Mouse (Mus musculus): ENCODE measurements around the gene S100a10. TPM values are rescaled to one million over a fixed set of nuclear protein-coding genes. Genes with fewer than 3 reads are reported as not detected.

Gene S100a10
- 176 and 197 TPM in 2 replicates for total RNA-seq (2014; fragmentation: Nextera tagmentation)
- total RNA-seq (2017) = 278 and 471 TPM in 2 replicates

DNA sequence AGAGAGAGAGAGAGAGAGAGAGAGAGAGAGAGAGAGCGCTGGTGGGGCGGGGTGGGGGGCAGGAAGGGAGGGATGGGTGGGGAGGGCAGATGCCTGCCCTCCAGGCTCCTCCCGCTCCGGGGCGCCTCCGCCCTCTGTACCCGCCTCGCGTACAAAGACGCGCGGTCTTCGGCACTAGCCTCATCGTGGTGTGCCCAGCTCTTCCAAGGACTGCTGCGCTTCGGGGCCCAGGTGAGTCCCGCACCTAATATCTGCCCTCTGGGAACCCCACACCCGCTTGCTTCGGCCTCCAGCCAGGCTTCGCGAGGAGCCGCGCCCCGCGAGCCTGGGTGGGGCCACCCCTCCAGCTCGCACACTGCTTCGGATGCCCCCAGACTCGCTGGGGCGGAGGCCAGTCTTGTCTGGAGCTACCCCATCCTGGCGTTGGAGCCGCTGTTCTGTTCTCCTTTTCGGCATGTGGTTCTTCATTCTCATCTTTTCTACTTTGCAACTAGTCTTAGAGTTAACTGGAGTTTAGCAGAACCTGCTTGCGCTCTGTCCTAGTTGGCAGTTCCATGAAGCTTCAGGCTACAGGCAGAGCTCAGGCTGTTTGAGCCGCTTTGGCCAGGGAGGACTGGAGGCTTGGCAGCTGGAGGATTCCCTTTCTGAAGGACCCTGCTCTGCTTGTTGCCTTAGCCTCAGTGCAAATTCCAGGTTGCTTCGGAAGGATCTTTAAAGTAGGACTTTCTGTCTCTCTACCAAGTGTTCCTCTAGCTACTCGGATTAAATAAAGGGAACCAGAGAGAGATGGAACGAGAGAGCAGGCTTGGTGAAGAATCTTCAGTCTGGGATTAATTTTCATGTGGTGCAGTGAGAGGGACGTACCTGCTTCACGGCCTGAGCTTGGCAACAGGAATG is at the start of gene S100a10:
TSS of gene S100a10 (plus strand) at position 100 of the 897 bp plus-strand sequence.
- peak; percentile 74 for ATAC-seq (replicated peaks; ENCODE audit: low FRiP score, low TSS enrichment, poor library complexity, severe bottlenecking)

DNA sequence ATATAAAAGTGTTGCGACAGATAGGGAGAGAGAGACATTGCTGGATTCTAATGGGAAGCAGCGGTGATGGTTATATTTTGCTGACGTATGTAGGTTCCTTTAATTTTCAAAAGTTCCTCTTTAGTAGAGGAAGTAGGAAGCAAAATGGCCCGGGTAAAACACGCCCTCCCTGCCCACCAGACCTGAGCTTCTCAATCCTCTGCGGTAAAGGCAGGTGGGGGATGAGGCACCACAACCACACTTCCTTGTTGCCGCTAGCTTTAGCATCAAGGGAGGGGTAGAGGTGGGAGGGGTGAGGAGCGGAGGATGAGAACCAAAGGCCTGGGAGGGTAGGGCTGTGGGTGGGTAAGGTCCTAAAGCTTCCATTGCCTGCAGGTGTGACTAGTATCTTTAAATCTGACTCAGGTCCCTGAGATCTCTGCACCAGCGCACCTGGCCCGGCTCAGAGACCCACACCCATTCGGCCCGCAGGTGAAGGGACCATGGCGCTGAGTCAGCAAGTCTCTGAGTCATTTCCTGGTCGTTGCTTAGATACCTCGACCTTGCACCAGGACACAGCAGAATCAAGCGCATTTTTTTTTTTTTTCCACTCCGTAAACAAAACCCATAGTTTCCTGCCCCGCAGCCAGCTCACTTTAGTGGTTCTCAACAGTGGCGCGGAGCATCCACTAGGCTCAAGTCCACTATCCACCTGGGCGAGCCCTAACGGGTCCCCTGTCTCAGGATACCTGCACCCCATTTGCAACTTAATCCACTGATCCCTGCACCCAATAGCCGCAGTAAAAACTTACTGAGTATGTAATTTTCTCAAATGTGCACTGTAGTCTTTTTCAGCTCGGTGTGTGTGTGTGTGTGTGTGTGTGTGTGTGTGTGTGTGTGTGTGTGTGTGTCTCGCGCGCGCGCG is 48.7 kb upstream of the S100a10 start:
- ATAC-seq (replicated peaks; ENCODE audit: low FRiP score, low TSS enrichment, poor library complexity, severe bottlenecking) = peak; percentile 61; the same call in 1 of the 2 replicates

DNA sequence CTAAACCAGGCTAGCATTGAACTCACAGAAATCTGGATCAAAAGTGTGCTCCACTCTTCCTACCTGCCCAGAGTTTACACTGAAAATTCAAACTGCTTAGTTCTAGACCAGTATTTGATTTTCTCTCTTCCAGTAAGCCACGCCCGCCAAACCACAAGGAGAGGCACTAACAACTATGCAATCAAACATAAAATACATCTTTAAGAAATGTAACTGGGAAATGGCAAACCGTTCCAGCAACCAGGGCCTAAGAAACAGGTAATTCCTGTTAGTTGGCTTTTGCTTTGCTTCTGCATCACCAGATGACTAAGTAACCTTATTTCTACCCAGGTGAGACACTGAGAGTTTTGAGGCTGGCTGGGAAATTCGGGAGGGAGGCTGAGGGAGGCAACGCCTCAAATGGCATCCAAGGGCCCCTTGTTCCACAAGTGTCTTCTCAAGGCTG is 48.0 kb upstream of the S100a10 start:
- ATAC-seq (replicated peaks; ENCODE audit: low FRiP score, low TSS enrichment, poor library complexity, severe bottlenecking) = no peak

DNA sequence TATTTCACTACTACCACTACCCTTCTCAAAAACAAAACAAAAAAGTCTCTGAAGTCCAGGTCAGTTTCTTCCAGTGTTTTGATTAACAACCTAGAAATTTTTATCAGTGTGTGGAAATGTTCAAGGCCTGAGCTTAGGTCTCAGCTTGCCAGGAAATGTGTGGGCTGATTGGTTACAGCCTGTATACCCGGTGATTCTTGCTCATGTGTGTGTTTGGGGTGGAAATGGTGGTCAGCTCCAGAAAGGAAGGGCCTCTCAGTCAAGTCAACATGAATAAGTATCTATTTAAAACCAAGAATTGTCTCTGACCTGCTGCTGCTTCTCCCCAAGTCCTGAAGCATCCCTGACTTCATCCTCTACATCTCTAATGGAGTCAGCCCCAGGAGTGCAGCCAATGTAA is 45.6 kb upstream of the S100a10 start:
- no peak for ATAC-seq (replicated peaks; ENCODE audit: low FRiP score, low TSS enrichment, poor library complexity, severe bottlenecking)

DNA sequence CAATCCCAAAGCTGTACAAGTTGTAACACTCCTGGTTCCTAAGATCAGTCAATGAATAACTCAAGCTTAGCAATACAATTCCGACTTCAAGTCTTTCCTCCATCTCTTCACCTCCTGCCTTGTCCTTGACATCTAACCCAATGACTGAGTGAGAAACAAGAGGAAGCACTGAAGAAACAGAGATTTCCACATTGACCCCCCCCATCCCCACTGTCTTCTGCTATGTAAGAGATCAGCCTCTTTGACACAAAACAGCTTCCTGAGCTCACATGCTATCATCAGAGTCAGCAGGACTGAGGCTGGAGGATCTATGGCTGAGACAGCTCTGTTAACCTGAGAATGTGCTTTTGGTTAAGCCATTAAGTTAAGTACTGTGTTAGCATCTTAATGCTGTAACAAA is 43.8 kb upstream of the S100a10 start:
- no peak for ATAC-seq (replicated peaks; ENCODE audit: low FRiP score, low TSS enrichment, poor library complexity, severe bottlenecking)

DNA sequence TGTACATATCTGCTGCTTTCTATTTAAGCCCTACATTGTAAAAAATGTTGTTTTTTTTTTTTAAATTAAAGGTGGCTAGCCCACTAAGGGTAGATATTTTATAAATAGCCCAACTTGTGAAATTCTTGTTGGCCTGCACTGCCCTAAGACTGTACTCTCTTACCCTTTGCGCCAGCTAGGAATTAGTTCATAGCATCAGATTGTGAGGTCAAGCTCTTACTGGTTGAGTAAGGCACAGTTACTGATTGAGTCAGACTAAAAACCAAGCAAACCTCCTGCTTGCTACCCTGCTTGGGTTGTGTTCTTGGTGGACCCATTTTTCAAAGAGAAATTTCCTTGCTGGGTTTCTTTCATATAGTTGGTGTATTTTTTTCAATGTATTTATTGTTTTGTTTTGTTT is 43.1 kb upstream of the S100a10 start:
- ATAC-seq (replicated peaks; ENCODE audit: low FRiP score, low TSS enrichment, poor library complexity, severe bottlenecking) = no peak

DNA sequence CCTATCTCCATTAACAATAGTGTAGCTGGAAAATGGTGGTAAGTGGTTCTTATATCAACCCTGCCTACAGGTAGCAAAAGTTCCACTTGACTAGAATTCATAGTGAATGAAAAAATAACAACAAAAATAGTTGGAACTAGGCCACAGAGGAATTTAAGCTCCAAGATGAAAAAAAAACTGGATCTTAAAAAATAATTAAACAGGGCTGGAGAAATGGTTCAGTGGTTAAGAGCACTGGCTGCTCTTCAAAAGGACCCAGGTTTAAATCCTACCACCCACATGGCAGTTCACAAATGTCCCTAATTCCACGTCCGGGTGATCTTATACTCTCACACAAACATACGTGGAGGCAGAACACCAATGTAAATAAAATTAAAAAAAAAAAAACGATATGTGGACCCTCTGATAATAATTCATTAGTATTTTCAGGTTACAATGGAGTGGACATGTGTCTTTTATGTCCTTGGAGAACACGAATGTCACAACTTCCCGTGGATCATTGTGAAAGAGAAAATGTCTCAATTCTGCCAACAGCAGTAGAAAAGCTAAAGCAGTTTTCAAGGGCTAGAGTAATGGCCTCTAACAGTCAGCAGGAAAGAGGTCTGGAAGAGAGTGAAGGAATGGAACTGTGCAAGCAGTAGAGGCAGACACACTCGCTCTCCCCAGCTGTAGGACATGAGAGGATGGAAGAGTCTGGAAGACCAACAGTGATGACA is 42.3 kb upstream of the S100a10 start:
- ATAC-seq (replicated peaks; ENCODE audit: low FRiP score, low TSS enrichment, poor library complexity, severe bottlenecking) = no peak

DNA sequence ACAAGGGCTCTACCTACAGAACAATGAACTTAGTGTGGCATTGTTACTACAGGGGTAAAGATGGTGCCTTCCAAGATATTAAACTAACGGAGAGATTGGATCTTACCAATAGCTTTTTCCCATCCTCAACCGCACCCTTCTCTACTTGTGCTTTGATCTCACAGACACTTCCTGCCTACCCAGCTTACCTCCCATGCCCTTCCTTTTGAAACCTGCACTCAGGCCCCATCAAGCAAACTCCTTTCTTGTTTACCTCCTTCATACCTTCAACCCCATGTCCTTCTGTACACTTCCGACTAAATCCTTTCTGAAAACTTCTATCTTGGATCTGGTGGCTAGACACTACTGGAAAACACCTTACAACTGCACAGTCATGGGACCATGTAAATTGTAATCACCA is 40.3 kb upstream of the S100a10 start:
- no peak for ATAC-seq (replicated peaks; ENCODE audit: low FRiP score, low TSS enrichment, poor library complexity, severe bottlenecking)

DNA sequence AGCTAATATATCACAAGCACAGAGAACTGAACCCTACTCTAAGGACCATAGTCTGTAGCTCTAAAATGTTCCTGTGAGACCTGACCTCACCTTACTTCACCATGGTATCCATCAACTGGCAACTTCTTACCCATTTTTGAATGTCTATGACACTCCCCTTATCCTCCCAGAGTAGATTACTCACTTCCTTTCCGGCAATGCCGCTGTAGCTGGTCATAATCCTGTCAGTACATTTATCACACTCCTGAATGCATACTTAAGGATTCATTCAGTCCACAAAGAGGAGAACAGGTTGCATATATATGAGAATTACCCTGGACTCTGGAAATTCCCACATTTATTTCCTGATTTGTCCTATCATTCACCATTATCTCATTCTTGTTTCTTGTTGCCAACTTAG is 37.5 kb upstream of the S100a10 start:
- no peak for ATAC-seq (replicated peaks; ENCODE audit: low FRiP score, low TSS enrichment, poor library complexity, severe bottlenecking)

DNA sequence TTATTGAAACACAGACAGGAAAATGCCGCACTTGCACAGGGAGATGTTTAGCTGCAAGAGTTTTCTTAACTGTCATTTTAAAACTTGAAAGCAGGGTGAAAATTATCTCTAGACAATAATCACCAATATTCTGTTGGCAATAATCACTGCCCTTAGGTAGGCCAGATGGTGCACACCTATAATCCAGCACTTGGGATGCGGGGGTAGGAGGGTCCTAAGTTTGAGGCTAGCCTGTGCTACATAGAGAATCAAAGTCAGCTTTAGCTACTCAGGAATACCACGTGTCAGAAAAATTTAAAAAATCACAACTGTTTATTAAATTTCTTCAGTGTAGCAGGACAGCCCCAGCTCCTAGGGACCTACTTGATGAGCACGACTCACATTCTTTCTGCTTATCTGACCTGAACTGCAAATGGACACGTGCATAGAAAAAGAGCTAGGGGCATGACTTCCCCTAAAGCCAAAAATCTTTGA is 35.0 kb upstream of the S100a10 start:
- peak; percentile 19; the same call in 1 of the 2 replicates for ATAC-seq (replicated peaks; ENCODE audit: low FRiP score, low TSS enrichment, poor library complexity, severe bottlenecking)

DNA sequence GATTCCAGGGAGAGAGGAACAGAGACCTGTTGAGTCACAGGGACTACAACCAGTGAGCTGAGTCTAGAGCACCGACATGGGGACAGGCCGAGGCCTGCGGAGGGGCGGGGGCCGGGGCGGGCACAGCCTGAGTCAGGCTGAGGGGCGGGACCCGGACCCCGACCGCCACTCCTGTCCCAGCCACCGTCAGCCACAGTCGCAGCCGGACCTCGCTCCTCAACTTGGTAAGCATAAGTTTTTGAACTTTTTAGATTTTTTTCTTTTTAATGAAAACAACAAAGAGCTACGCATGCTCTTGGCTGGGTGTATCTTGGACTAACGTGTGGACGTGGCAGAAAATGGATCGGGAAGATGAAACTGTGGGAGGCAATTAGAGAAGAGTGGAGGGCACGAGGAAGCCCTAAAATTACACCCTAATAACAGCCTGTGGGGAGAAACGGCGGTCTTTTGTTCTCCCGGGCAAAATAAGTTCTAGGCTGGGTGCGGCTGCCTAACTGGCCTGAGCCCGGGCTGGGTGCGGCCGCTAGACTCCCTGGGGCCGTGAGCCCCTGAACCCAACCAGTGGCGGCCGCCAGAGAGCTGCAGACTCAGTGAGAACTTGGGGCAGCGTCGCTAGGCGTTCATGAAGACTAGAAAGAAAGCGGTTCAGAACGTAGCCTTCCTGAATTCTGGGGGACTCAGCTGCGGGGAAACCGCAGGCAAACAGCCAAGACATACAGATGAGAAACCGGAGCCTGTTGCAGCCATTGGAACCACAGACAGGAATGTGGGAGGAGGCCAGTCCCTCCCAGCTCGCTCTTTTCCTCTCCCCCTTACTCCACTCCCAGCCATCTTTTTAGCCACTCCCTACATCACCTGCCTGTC is 34.3 kb upstream of the S100a10 start, which contains the start of gene S100a11:
TSS of gene S100a11 (plus strand) at position 159 of the 864 bp plus-strand sequence.
- ATAC-seq (replicated peaks; ENCODE audit: low FRiP score, low TSS enrichment, poor library complexity, severe bottlenecking) = peak; percentile 87

DNA sequence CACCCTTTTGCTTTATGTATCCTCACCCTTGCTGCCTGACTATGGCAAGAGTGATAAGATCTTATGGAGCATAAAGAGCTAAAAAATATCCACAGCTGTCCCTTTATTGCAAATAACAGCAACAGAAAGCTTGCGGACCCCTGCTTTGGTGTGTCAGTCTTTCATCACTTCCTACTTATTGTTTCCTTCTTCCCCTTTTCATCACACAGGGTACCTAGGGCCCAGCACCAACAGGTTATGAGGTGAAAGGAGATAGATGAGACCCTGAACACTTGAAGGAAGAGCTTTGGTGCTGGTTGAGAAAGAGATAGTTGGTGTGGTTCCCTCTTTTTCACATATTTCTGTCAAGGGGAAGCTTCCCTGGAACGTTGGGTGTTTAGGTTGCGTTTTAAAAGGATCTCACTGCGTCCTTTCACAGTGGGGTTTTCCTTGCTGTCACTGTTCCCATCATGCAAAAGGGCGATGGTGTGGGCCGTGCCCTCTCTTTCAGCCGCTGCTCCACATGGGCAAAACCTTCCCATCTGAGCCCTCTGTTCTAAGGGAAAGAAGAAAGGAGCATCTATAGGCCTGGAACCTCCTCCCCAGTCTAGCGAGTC is 33.3 kb upstream of the S100a10 start:
- ATAC-seq (replicated peaks; ENCODE audit: low FRiP score, low TSS enrichment, poor library complexity, severe bottlenecking) = no peak

DNA sequence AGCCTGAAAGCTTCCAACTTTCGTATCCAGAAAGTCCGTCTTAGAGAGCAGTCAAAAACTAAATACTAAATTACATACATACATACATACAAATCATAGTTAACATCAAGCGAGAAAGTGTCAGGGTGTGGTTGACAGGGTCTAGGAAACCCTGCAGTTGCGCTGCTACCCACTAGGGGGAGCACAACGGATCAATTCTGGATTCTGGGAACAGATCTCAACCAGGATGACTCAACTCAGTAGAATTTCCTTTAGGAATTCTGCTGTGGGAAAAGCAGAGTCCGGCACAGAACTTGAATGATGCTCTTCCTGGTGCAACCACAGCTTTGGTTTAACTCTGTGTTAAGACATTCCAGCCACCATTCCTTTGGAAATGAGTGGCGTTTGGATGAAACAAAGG is 32.3 kb upstream of the S100a10 start:
- 0 out of 2 replicates have a peak, but pooled peaks have one; percentile 39 for ATAC-seq (replicated peaks; ENCODE audit: low FRiP score, low TSS enrichment, poor library complexity, severe bottlenecking)

DNA sequence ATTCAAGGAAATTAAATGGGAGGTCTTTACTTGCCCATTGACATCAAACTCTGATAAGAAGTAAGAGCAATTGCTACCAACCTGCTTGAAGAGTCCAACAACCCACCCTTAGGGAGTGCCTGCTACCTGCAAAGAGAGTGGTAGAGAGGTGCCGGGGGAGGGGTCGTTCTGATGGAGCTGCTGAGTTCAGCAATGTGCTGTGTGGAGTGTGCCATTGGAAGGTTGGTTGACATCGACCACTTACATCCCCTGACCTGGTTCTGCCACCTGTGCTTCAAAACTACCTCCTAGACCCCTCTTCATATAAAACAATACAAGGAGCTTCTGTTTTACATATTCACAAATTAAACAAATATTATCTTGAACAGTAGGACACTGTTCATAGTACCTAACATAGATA is 27.6 kb upstream of the S100a10 start:
- no peak for ATAC-seq (replicated peaks; ENCODE audit: low FRiP score, low TSS enrichment, poor library complexity, severe bottlenecking)

DNA sequence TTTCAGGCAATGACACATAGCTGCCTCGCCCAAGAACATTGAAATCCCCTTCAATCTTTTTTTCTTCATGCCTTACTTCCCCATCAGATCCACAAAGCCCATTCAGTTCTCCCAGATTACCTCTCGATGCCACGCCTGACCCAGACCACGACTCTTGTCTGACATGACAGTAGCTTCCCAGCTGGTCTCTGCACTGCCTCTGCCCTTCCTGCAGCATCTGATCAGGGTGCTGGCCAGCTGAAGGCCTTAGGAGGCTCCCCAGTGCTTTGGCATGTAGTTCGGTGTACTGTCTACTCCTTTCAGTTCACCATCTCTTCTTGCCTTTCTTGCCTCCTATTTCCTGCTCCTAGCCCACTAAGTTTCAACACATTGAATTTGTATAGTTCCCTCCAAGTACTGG is 26.1 kb upstream of the S100a10 start:
- ATAC-seq (replicated peaks; ENCODE audit: low FRiP score, low TSS enrichment, poor library complexity, severe bottlenecking) = no peak

DNA sequence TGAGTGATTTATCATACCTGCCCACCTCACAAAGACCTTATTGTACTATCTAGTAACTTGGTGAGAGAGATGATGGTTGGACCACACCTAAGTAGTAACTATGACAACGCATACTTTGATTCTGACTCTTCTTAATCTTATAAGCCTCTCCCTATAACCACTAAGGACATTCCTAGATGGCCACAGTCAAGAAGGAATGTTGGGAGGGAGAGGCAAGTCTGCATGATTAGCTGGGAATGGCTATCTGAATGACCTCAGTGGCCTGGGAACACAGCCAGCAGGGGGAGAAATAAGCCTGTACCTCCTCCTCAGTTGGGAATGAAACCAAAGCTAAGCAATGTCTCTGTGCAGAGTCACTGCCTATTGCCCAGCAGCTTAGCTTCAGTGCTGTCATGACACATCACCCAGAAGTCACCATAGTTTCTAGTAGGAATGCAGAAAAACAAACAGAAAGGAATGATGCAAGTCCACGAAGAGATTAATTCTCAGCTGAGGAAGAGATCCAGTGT is 17.8 kb upstream of the S100a10 start:
- no peak for ATAC-seq (replicated peaks; ENCODE audit: low FRiP score, low TSS enrichment, poor library complexity, severe bottlenecking)

DNA sequence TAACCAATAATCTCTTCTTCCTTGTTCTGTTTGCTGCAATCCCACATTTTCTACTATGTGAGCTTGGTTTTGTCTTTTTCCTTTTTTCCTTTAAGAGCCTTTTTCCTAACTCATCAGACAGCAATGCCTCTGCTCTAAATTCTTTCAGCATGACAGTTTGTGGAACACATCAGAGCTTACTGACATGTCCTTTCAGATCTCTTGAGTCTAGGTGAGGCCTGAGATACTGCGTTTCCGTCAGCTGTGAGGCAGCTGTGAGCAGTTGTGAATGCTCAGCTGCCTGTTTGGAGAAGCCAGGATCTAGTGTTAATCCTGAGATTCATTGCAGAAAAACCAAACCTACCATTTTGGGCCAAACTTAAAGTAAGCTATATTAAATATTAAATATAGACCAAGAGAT is 16.4 kb upstream of the S100a10 start:
- no peak for ATAC-seq (replicated peaks; ENCODE audit: low FRiP score, low TSS enrichment, poor library complexity, severe bottlenecking)

DNA sequence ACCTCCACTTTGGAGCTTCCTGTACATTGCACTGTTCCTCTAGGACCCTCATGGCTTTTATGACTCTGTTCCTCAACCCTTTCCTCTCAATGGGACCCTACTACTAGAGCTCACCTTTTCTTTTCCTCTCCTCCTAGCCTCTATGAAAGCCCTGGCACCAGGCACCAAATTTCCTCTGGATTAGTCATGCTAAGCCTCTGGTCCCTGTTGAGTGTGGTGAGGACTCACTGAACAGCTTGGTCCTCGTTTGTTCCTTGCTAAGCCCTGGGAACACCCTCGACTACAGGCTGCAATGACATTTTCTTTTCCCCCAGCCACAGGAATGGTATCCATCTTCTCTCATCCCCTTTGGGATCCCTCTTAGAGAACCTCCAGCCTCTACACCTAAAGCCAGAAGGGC is 13.4 kb upstream of the S100a10 start:
- no peak for ATAC-seq (replicated peaks; ENCODE audit: low FRiP score, low TSS enrichment, poor library complexity, severe bottlenecking)
